Mouse (Mus musculus) lung, postnatal 25 days (tissue): ENCODE results near the gene Pld6.
"Not testable (repeated sequence)": the region's sequence is repeated elsewhere in the genome, so short reads cannot be mapped to it uniquely, and the experiment has no call there.

Experiments used
- DNase-seq: peaks from one replicate; pipeline ENCODE4 v3.0.0; 2022; ENCODE audit warnings: low spot score

The Pld6 gene

DNA sequence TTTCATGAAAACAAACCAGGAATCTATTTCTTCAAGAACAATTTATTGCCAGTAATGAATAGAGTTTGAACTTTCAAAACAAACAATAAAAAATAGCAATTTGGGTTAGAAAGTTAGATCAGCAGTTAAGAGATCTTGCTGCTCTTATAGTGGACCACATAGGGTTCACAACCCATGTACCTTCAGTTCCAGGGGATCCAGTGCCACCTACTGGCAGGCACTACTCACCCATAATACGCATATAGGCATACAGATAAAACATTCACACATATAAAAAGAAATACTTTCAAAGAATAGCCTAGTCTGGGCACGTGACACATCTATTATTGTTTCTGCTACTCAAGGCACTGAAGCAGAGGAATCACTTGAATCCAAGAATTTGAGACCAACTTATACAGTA, 40.8 kb downstream of the Pld6 start:
- peak; percentile 69 for DNase-seq

GRCm38 (mm10) chr11:59745851-59746250, 41.6 kb downstream of the Pld6 start:
- DNase-seq, result no peak

DNA sequence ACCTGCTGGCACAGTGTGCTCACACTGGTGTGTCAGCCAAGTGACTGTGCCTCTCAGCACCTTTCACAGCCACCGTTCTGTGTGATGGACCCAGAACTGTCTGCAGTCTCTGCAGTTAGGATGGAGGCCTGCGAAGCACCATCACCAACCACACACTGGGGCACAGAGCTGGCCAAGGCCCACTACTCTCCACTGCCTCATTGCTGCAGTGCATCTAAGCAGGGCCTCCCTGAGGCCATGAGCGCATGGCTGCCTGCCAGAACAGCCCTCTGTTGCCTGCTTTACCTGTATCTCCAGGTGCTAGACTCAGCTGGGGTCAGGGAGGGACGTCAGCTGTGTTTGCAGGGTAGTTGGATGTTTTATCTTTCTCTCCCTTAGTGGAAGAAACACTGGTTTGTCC, 43.1 kb downstream of the Pld6 start:
- DNase-seq, result no peak

- no peak for DNase-seq
Measured at GRCm38 (mm10) chr11:59743712-59744111, 43.7 kb downstream of the Pld6 start.

DNA sequence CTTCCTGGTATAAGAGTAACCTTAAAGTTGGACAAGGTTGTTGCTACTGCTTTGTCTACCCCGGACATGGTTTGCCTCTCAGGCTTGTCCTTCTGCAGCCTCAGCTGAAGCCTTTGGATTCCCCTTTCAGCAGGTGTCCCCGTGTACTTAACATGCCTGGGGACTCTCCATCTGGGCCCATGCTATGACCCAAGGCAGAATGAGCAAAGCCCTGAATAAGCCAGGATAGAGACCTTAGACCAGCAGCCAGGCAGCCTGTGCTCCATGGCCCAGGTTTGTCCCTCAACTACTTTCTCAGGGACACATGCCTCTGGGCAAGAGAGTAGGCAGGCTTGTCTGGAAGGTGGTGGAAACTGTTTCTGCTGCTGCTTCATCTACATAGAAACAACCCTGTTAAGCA, 44.1 kb downstream of the Pld6 start:
- DNase-seq, result no peak

DNA sequence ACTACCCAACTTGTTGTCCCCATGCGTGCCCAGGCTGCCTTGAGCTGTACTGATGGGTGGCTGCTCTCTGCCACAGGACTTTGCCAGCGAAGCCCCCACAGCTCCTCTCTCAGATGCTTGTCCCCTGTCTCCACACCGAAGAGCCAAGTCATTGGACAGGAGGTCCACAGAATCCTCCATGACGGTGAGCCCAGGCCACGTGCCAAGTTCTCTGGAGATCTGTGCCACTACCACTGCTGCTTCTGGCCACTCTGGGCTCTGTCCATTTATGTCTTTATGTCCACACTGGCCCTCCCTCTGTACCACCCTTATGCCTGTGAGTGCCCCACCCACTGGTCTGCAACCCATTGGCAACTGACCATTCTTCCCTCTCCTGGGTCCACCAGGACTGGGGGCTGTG, 45.5 kb downstream of the Pld6 start:
- DNase-seq, result no peak

DNA sequence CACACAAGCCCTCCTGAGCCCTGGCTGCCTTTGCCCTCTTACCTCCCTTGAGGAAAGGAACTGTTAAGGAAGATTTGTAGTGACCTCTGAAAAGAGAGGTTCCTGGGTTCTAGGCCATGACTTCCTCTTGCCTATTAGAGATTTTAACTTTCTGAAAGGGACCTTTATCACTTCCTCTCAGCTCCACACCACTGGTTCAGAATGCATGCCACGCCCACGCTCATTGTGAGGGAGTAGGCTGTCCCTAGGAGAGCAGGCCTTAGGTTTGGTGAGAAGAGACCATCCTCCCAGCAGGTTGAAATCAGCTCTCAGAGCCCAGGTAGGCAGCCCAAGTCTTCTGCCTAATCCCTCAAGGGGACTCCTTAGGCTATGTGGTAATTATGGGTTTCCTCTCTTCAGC, 47.4 kb downstream of the Pld6 start:
- DNase-seq, result no peak

DNA sequence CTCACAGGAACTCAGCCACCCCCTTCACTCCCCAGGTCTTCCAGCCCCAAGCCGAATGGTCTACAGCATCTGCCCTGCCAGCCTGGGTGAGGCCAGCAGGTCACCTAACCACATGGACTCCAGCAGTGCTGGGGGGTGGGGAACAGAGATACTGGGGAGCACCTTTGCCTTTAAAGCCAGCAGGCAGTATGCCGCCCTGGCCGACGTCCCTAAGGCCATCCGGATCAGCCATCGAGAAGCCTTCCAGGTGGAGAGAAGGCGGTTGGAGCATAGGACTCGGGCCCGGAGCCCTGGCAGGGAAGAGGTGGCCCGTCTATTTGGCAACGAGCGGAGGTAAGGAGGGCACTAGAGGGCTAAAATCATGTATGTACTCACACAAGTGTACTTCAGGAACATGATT, 50.2 kb downstream of the Pld6 start:
- DNase-seq, result peak; percentile 21

DNA sequence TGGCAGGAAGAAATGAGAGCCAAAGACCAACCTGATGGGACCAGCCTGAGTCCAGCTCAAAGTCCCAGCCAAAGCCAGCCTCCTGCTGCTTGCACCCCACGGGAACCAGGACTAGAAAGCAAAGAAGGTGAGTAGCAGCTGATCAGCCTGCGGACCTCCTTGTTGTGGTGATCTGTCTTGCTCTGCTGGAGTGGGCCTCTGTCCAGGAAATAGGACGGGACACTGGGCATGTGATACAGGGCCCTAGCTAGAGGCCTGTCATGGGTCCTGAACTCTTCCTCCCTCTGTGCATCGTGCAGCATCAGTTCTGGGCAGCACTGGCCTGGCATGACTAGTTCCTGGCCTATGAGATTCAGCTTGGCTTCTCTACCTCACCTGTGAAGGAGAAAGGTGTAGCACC, 51.5 kb downstream of the Pld6 start:
- DNase-seq, result not testable (repeated sequence)

GRCm38 (mm10) chr11:59734335-59734734, 53.1 kb downstream of the Pld6 start:
- DNase-seq, result peak; percentile 45
